In the genomic region with DNA sequence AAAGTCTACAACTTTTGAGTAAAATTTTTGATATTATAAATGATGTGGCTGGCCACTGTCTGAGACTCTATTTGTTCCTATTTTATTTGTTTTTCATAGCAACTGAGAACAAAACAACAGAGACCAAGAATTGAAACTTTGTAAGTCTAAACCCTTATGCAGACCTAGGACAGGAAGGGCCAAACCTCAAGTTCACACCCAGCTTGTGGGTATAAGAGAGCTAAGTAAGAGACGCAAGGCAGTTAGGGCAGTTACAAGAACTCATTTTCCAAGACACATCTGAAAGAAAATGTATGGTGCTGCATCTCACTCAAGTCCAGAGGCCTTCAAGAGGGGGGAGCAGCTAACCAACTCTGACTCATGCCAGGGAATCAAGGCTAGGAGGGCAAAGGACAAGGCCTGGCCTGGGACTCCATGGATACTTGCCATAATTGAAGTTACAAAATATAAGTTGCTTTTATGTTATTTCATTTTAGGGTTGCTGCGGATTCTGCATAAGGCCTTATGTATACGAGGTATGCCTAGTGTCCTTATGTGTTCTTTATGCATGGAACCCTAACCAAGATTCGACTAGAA, we compare ENCODE assay signal across 33 mouse cellular contexts. TPM values are rescaled to one million over a fixed set of nuclear protein-coding genes. Genes with fewer than 3 reads are reported as not detected.
DNase-seq lines count a peak whose midpoint lies in the region; ATAC-seq lines count a peak whose summit lies in the region.
"Had no signal": no experiment of that assay in that cellular context is flagged by ENCODE, and none has a peak within 500 bp of the region (broad histone marks: within the 10 kb centered on the region; RNA-seq: fewer than 3 reads in every experiment).

No protein-coding gene starts in this region.

- no peaks in the 10 kb centered on the region for H3K27me3 ChIP-seq in kidney, embryonic 15.5 days
- H3K27me3 ChIP-seq: CH12.LX; heart, embryonic 15.5 days; hindbrain, embryonic 12.5 days; lung, embryonic 15.5 days; midbrain, embryonic 12.5 days; neural tube, embryonic 15.5 days; stomach, embryonic 15.5 days had no signal

- H3K9me3 ChIP-seq in kidney, embryonic 15.5 days (replicated peaks): no peaks in the 10 kb centered on the region
- H3K9me3 ChIP-seq: heart, embryonic 10.5 days; heart, embryonic 15.5 days; hindbrain, embryonic 12.5 days; lung, embryonic 15.5 days; midbrain, embryonic 12.5 days; neural tube, embryonic 15.5 days; stomach, embryonic 15.5 days had no signal

- H3K4me3 ChIP-seq in kidney, embryonic 15.5 days (replicated peaks): no peak overlapping the region
- H3K4me3 ChIP-seq: heart, embryonic 10.5 days; heart, embryonic 15.5 days; hindbrain, embryonic 12.5 days; lung, embryonic 15.5 days; midbrain, embryonic 12.5 days; neural tube, embryonic 15.5 days; stomach, embryonic 15.5 days had no signal

- H3K4me2 ChIP-seq in kidney, embryonic 15.5 days: no peak overlapping the region
- H3K4me2 ChIP-seq: heart, embryonic 15.5 days; hindbrain, embryonic 12.5 days; lung, embryonic 15.5 days; midbrain, embryonic 12.5 days; neural tube, embryonic 15.5 days; stomach, embryonic 15.5 days had no signal

- peak; percentile 51 for ATAC-seq in megakaryocyte, adult 5-6 weeks (ENCODE audit: poor library complexity, severe bottlenecking)
- ATAC-seq in erythroblast, adult 5-6 weeks (replicated peaks; ENCODE audit: low FRiP score, poor library complexity, severe bottlenecking): no peak
- no peak for ATAC-seq in kidney, embryonic 15.5 days (replicated peaks; ENCODE audit: low FRiP score)
- ATAC-seq: forebrain, embryonic 14.5 days had no signal

- no peaks in the 10 kb centered on the region for H3K4me1 ChIP-seq in kidney, embryonic 15.5 days
- H3K4me1 ChIP-seq: heart, embryonic 10.5 days; heart, embryonic 15.5 days; hindbrain, embryonic 12.5 days; lung, embryonic 15.5 days; midbrain, embryonic 12.5 days; neural tube, embryonic 15.5 days; stomach, embryonic 15.5 days had no signal

- peak; percentile 19 for DNase-seq in adrenal gland, adult 8-10 months
- no peak for DNase-seq in adrenal gland, postnatal 4 days (ENCODE audit: low spot score in 2 of 2)
- DNase-seq in CD4-positive helper T cell, adult 2 months (ENCODE audit: low read depth, low spot score): peak; percentile 9
- DNase-seq in adrenal gland, postnatal 14 days: peak; percentile 22
- DNase-seq in kidney, adult 8-10 months: no peak
- DNase-seq: cerebellum, adult 8-10 months; cerebellum, postnatal 25 days; gastrocnemius, postnatal 25 days; heart, adult 11 months; kidney, adult 18-20 months; kidney, postnatal 10 days; layer of hippocampus, postnatal 36 days; liver; retina, postnatal 1 day; right cerebral cortex, postnatal 14 days had no signal

- no peak overlapping the region for H3K9ac ChIP-seq in kidney, embryonic 15.5 days
- H3K9ac ChIP-seq: heart, embryonic 15.5 days; hindbrain, embryonic 12.5 days; lung, embryonic 15.5 days; midbrain, embryonic 12.5 days; neural tube, embryonic 15.5 days; stomach, embryonic 15.5 days had no signal

- no peak overlapping the region for H3K27ac ChIP-seq in kidney, embryonic 15.5 days
- H3K27ac ChIP-seq: heart, embryonic 10.5 days; heart, embryonic 15.5 days; hindbrain, embryonic 12.5 days; lung, embryonic 15.5 days; midbrain, embryonic 12.5 days; neural tube, embryonic 15.5 days; stomach, embryonic 15.5 days had no signal

- H3K36me3 ChIP-seq in kidney, embryonic 15.5 days: no peaks in the 10 kb centered on the region
- H3K36me3 ChIP-seq: heart, embryonic 10.5 days; heart, embryonic 15.5 days; hindbrain, embryonic 12.5 days; lung, embryonic 15.5 days; midbrain, embryonic 12.5 days; neural tube, embryonic 15.5 days; stomach, embryonic 15.5 days had no signal

- WGBS in kidney, embryonic 15.5 days: 88% methylated on average over 4 of the region's 4 CpGs

RNA-seq across cellular contexts. Expression of a gene that starts 29.6 kb away (rescaled TPM):
- 1 to 10 TPM in 3 of 4 experiments, under 1 TPM in 1; 0.35 to 6.5 (median 1.6) TPM for total RNA-seq in adrenal gland, adult 8-10 months (2022)
- total RNA-seq in adrenal gland, postnatal 4 days (2021): 1 to 10 TPM in 1 of 2 experiments, under 1 TPM in 1; 0.65 to 1.9 TPM
- total RNA-seq in adrenal gland, postnatal 14 days (2021): 1.8 and 2.0 TPM in 2 replicates
- 0.68 and 1.2 TPM in 2 replicates for total RNA-seq in megakaryocyte, adult 5-6 weeks (2015)
- total RNA-seq in megakaryocyte, adult 5-6 weeks (2017): 0.29 and 0.69 TPM in 2 replicates
- not detected in 2 replicates for total RNA-seq in erythroblast, adult 5-6 weeks (2015; ENCODE audit: low replicate concordance)
- total RNA-seq in erythroblast, adult 5-6 weeks (2017; ENCODE audit: low replicate concordance): 1.3 TPM in 1 of 2 replicates, not detected in the other
- 4.4 and 5.4 TPM in 2 replicates for polyA plus RNA-seq in kidney, embryonic 15.5 days (2015; fragmentation: Nextera tagmentation; extraction: Ambion mirVana)
- total RNA-seq: CH12.LX; ES-E14; heart, postnatal 25 days; layer of hippocampus, postnatal 36 days; left cerebral cortex, postnatal 14 days had no signal
- polyA plus RNA-seq: embryonic facial prominence, embryonic 11.5 days; forebrain, embryonic 14.5 days; frontal cortex, adult 2 months; heart, embryonic 10.5 days; hindbrain, embryonic 12.5 days; limb, embryonic 11.5 days; midbrain, embryonic 12.5 days; neural tube, embryonic 15.5 days had no signal

Comparison
In these comparisons a context has a peak if more than half of its experiments do, and no peak if none do; other contexts are left out.
1. DNase-seq: peak in adrenal gland, adult 8-10 months (single experiment), CD4-positive helper T cell, adult 2 months (single experiment) and adrenal gland, postnatal 14 days (single experiment); none in adrenal gland, postnatal 4 days (0 of 2) and kidney, adult 8-10 months (0 of 2).